Mouse (Mus musculus): ENCODE results near the gene Olfr49. TPM values are rescaled to one million over a fixed set of nuclear protein-coding genes. Genes with fewer than 3 reads are reported as not detected.

The Olfr49 gene
- polyA plus RNA-seq (2015; fragmentation: Nextera tagmentation; extraction: Ambion mirVana), result not detected in 2 replicates

DNA sequence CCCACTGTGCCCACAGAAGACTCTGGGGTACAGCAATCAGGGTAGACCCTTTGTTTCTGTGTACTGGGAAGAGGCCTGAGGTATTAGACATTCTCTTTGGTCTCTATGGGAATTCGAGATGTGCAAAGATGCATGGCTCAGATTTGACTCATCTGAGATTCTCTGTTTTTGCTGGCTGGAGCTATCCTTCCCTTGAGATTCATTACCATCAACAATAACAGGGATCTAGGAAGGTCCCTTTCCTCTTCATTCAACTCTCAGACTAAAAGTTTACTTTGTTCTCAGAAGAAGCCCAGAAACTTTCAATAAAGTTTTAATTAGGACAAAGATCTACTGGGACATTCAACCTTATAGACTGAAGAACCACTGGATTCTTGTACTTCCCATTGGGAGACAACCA lies at the start of gene Olfr49:
TSS of gene Olfr49 (minus strand) at position 101 of the 400 bp plus-strand sequence.
- H3K4me2 ChIP-seq, result no peak within 1 kb of the TSS
- no peak within 1 kb of the TSS for H3K9ac ChIP-seq
- H3K27ac ChIP-seq, result no peak within 1 kb of the TSS
- no peaks in the 10 kb centered on the region for H3K27me3 ChIP-seq (replicated peaks)
- ATAC-seq (ENCODE audit: insufficient read depth, low FRiP score, low read depth), result no peak
- no peaks in the 10 kb centered on the region for H3K36me3 ChIP-seq
- H3K4me1 ChIP-seq, result no peaks in the 10 kb centered on the region
- no peak within 1 kb of the TSS for H3K4me3 ChIP-seq (replicated peaks)
- no peaks in the 10 kb centered on the region for H3K9me3 ChIP-seq
- WGBS, result 67% methylated on average over 1 of the region's 1 CpGs

DNA sequence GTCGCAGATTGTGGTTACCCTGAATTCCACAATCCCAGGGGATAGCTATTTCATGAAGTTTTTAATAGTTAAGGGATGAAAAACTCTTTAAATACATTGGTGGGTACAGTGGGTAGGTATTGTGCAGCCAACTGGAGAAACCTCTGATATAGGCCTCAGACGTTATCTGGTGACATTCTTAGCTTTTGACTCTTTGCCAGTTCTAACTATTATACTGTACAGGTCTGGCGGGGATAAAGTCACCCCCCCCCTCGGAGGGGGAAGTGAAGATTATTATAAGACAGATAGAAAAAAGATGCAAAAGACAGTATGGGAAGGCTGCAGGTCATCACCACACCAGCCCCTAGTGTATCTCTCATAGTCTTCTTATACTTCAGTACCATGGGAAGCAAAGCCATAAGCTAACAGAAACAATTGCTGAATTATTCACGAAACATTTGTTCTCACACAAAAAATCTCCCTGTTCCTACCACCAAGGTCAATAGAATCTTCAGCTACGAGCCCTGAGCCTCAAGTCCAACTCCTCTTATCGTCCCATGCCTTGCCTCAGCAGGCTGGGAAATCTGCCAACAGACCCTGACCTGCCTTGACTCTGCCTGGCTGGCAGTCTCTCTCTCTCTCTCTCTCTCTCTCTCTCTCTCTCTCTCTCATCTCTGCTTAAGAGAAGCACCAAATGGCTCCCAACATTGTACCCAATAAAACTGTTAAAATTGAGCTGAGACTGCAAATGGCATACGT lies 48.9 kb upstream of the Olfr49 start:
- 60% methylated on average over 8 of the region's 8 CpGs for WGBS
- H3K36me3 ChIP-seq, result no peaks in the 10 kb centered on the region
- H3K4me3 ChIP-seq (replicated peaks), result no peak overlapping the region
- no peak overlapping the region for H3K4me2 ChIP-seq
- H3K9ac ChIP-seq, result no peak overlapping the region
- H3K9me3 ChIP-seq, result no peaks in the 10 kb centered on the region
- ATAC-seq (ENCODE audit: insufficient read depth, low FRiP score, low read depth), result no peak
- no peaks in the 10 kb centered on the region for H3K4me1 ChIP-seq
- H3K27me3 ChIP-seq (replicated peaks), result no peaks in the 10 kb centered on the region
- no peak overlapping the region for H3K27ac ChIP-seq

DNA sequence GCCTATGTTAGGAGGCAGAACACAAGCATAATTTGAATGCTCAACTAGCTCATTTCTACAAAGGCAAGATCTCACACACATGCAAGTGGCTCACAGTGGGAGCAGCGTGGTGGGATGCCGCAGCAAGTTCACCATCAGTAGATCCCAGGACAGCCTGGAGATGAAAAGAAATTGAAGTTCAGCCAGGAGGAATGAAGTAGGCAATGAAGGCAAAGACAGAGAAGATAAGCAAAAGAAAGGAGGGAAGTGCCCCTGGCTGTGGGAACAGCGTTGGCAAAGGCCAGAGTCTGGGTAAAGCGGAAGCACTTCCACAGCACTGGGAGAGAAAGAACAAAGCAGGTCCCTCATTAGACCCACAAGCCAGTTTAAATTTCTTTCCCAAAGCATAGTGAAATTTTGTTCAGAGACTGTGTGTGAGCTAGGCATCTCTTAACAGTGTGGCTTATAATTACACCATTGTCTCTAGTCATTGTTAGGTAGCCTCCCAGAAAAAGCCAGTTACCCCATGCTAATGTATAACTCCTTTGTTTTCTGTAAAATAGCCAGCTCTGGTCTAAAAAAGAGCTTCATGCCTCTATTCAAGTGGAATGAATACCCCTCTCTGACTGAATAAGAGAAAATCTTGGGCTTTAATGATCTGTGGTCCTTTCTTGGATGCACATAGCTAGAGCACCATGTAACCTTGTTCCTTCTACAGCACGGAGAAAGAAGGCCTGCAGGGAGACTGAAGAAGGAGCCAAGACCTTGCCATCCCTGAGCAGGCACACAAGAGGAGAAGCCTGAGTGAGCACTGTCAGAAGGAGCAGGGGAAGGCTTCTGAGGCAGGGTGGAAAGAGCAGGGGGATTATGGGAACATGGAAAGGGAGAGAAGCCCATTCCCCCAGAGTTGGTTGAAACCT lies 47.7 kb upstream of the Olfr49 start:
- H3K27ac ChIP-seq, result no peak overlapping the region
- no peak overlapping the region for H3K4me3 ChIP-seq (replicated peaks)
- ATAC-seq (ENCODE audit: insufficient read depth, low FRiP score, low read depth), result no peak
- no peaks in the 10 kb centered on the region for H3K9me3 ChIP-seq
- WGBS, result 82% methylated on average over 5 of the region's 5 CpGs
- no peaks in the 10 kb centered on the region for H3K4me1 ChIP-seq
- no peak overlapping the region for H3K9ac ChIP-seq
- H3K27me3 ChIP-seq (replicated peaks), result no peaks in the 10 kb centered on the region
- no peak overlapping the region for H3K4me2 ChIP-seq
- no peaks in the 10 kb centered on the region for H3K36me3 ChIP-seq

DNA sequence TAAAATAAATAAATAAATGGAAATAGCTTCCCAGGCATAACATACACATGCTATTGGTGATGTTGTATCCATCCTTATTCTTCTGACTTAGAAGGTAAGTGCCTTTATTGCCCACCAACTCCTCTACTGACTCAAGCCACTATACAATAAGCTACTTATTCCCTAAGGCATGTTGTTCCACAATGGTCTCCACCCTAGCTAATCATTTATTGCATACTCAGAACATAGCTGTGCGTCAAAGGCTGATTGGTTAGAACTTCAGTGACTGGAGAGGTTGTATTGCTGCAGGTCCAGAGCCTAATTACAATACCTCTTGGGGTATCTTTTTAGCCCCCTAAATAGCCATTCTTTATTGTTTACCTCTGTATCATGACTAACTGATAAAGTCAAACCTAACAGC lies 46.4 kb upstream of the Olfr49 start:
- Histone ChIP-seq H3K9me3 (no peaks in the 10 kb centered on the region), H3K27ac (no peak overlapping the region), H3K27me3 (replicated peaks) (no peaks in the 10 kb centered on the region), H3K36me3 (no peaks in the 10 kb centered on the region), H3K4me2 (no peak overlapping the region), H3K4me1 (no peaks in the 10 kb centered on the region), H3K9ac (no peak overlapping the region), H3K4me3 (replicated peaks) (no peak overlapping the region)
- ATAC-seq (ENCODE audit: insufficient read depth, low FRiP score, low read depth), result no peak
- 83% methylated on average over 1 of the region's 1 CpGs for WGBS

DNA sequence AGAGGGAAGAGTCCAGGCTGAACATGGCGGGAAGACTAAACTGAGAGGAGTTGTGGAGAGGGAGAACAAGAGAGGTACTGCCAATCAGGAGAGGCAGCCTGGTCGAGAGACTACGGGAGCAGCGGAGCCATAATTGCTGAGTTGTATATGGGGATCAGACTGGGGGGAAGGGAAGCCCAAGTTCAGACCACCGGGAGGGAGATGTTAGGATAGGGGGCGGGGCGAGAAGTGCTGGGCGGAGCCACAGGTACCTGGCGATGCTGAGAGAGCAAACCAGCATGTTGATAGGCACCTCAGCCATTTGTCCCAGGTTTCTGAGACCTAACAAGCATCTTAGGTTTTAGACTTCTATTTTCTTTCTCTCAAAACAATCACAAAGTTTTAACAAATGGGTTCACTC lies 44.5 kb upstream of the Olfr49 start:
- no peaks in the 10 kb centered on the region for H3K27me3 ChIP-seq (replicated peaks)
- H3K27ac ChIP-seq, result no peak overlapping the region
- H3K36me3 ChIP-seq, result no peaks in the 10 kb centered on the region
- no peak overlapping the region for H3K4me3 ChIP-seq (replicated peaks)
- no peak for ATAC-seq (ENCODE audit: insufficient read depth, low FRiP score, low read depth)
- no peak overlapping the region for H3K9ac ChIP-seq
- WGBS, result 43% methylated on average over 9 of the region's 9 CpGs
- H3K4me2 ChIP-seq, result no peak overlapping the region
- H3K4me1 ChIP-seq, result no peaks in the 10 kb centered on the region
- no peaks in the 10 kb centered on the region for H3K9me3 ChIP-seq

DNA sequence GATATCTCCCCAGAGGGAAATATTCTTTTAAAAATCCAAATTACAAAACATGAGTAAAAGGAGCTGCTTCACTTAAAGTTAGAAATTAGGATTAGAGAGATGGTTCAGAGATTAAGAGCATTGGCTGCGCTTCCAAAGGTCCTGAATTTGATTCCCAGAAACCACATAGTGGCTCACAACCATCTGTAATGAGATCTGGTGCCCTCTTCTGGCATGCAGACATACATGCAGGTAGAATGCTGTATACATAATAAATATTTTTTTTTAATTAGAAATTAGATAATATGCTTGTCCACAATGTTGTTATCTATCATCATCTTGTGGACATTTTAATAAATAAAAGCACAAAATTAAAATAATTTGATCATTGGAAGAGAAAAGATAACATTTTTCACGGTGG lies 43.8 kb upstream of the Olfr49 start:
- 76% methylated on average over 2 of the region's 2 CpGs for WGBS
- H3K27me3 ChIP-seq (replicated peaks), result no peaks in the 10 kb centered on the region

DNA sequence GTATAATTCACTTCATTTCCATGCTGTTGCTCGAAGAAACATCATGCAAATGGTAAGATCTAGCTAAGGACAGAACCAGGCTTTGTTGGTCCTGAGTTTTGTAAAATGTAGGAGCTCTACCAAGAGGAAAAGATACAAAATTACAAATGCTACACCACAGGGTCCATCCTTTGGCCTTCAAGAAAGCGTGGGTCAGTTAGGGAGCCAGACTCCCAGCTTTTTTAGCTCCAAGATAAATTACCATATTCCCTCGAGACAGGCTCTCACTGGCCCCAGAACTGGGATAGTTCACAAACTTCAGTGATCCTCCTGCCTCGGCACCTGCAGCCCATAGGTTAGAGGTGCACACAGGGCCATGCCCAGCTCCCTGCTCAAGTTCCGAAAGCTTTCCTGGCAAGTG lies 39.7 kb upstream of the Olfr49 start:
- 65% methylated on average over 5 of the region's 5 CpGs for WGBS
- no peak for ATAC-seq (ENCODE audit: insufficient read depth, low FRiP score, low read depth)
- H3K4me2 ChIP-seq, result no peak overlapping the region
- H3K4me1 ChIP-seq, result no peaks in the 10 kb centered on the region
- no peaks in the 10 kb centered on the region for H3K9me3 ChIP-seq
- H3K27ac ChIP-seq, result no peak overlapping the region
- no peaks in the 10 kb centered on the region for H3K36me3 ChIP-seq
- H3K9ac ChIP-seq, result no peak overlapping the region
- no peaks in the 10 kb centered on the region for H3K27me3 ChIP-seq (replicated peaks)
- H3K4me3 ChIP-seq (replicated peaks), result no peak overlapping the region

More for the DNA sequence above, 43.8 kb upstream of the Olfr49 start:
- H3K9ac ChIP-seq, result no peak overlapping the region
- ATAC-seq (ENCODE audit: insufficient read depth, low FRiP score, low read depth), result no peak
- no peaks in the 10 kb centered on the region for H3K36me3 ChIP-seq
- H3K4me3 ChIP-seq (replicated peaks), result no peak overlapping the region
- no peak overlapping the region for H3K4me2 ChIP-seq
- no peaks in the 10 kb centered on the region for H3K9me3 ChIP-seq
- H3K4me1 ChIP-seq, result no peaks in the 10 kb centered on the region
- no peak overlapping the region for H3K27ac ChIP-seq

GRCm38 (mm10) chr14:54321556-54322376 lies 37.0 kb upstream of the Olfr49 start:
- no peak for ATAC-seq (ENCODE audit: insufficient read depth, low FRiP score, low read depth)
- Histone ChIP-seq H3K9me3 (no peaks in the 10 kb centered on the region), H3K4me3 (replicated peaks) (no peak overlapping the region), H3K27me3 (replicated peaks) (no peaks in the 10 kb centered on the region), H3K27ac (no peak overlapping the region), H3K4me2 (no peak overlapping the region), H3K36me3 (no peaks in the 10 kb centered on the region), H3K9ac (no peak overlapping the region), H3K4me1 (no peaks in the 10 kb centered on the region)
- WGBS, result 63% methylated on average over 18 of the region's 18 CpGs

DNA sequence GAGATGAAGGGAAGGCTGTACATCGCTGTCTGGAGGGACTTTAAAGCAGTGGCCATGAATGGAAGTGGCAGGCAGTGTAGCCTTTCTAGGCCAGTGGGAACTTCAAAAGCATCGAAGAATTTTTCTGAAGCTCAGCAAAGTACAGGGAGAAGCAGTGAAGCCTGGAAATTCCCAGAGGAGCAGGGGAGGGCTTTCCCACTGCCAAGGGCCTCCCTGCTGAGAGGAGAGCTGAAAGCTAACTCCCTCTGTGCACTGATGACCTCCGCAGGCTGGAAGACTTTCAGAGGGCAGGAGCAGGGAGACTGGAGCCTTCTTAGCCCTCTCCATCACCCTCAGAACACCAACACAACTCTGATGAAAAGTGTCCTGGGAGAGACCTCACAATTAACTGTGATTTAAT lies 27.0 kb upstream of the Olfr49 start:
- no peak overlapping the region for H3K27ac ChIP-seq
- no peak overlapping the region for H3K4me2 ChIP-seq
- H3K36me3 ChIP-seq, result no peaks in the 10 kb centered on the region
- no peaks in the 10 kb centered on the region for H3K4me1 ChIP-seq
- no peaks in the 10 kb centered on the region for H3K9me3 ChIP-seq
- no peak overlapping the region for H3K9ac ChIP-seq
- ATAC-seq (ENCODE audit: insufficient read depth, low FRiP score, low read depth), result no peak
- 33% methylated on average over 3 of the region's 3 CpGs for WGBS
- no peaks in the 10 kb centered on the region for H3K27me3 ChIP-seq (replicated peaks)
- H3K4me3 ChIP-seq (replicated peaks), result no peak overlapping the region

- H3K9me3 ChIP-seq, result no peaks in the 10 kb centered on the region
- H3K4me1 ChIP-seq, result no peaks in the 10 kb centered on the region
- H3K36me3 ChIP-seq, result no peaks in the 10 kb centered on the region
- no peak overlapping the region for H3K4me2 ChIP-seq
- no peak overlapping the region for H3K4me3 ChIP-seq (replicated peaks)
- WGBS, result 83% methylated on average over 3 of the region's 3 CpGs
- H3K27ac ChIP-seq, result no peak overlapping the region
- no peaks in the 10 kb centered on the region for H3K27me3 ChIP-seq (replicated peaks)
- H3K9ac ChIP-seq, result no peak overlapping the region
- no peak for ATAC-seq (ENCODE audit: insufficient read depth, low FRiP score, low read depth)
Measured at GRCm38 (mm10) chr14:54300676-54301075, 15.9 kb upstream of the Olfr49 start.

DNA sequence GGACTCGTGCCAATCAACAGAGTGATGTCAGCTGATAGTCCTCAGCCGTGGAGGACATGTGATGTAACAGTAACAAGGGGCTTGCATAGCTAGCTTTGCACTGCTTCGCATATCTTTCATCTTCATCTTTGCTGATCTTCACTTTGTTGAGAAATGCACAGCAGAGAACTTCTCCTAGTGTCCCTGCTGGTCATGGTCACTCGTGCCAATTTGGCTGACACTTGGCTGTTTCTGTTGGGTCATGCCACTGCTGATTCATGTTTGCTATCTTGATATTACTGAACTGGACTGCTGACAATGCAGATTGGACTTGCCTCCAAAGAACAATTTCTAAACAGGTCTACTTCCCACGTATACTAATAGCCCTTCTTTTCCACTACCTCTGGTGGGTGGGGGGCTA lies 15.4 kb upstream of the Olfr49 start:
- no peak for ATAC-seq (ENCODE audit: insufficient read depth, low FRiP score, low read depth)
- Histone ChIP-seq H3K9me3 (no peaks in the 10 kb centered on the region), H3K36me3 (no peaks in the 10 kb centered on the region), H3K4me1 (no peaks in the 10 kb centered on the region), H3K27ac (no peak overlapping the region), H3K4me3 (replicated peaks) (no peak overlapping the region), H3K27me3 (replicated peaks) (no peaks in the 10 kb centered on the region), H3K9ac (no peak overlapping the region), H3K4me2 (no peak overlapping the region)
- WGBS, result 78% methylated on average over 5 of the region's 5 CpGs

- WGBS, result 89% methylated on average over 2 of the region's 2 CpGs
- H3K4me3 ChIP-seq (replicated peaks), result no peak overlapping the region
- no peak overlapping the region for H3K4me2 ChIP-seq
- H3K4me1 ChIP-seq, result no peaks in the 10 kb centered on the region
- no peak for ATAC-seq (ENCODE audit: insufficient read depth, low FRiP score, low read depth)
- H3K9me3 ChIP-seq, result no peaks in the 10 kb centered on the region
- no peaks in the 10 kb centered on the region for H3K27me3 ChIP-seq (replicated peaks)
- H3K27ac ChIP-seq, result no peak overlapping the region
- H3K9ac ChIP-seq, result no peak overlapping the region
- no peaks in the 10 kb centered on the region for H3K36me3 ChIP-seq
Measured at GRCm38 (mm10) chr14:54276446-54276845, 8.3 kb downstream of the Olfr49 start.

Measured in stomach, embryonic 15.5 days (tissue).